Mouse (Mus musculus) midbrain, postnatal 0 days (tissue): ENCODE measurements around the gene Mrpl33. TPM values are rescaled to one million over a fixed set of nuclear protein-coding genes. Genes with fewer than 3 reads are reported as not detected.
A peak's percentile ranks its signal among the peaks of the same experiment; 100 is the strongest.
"Not testable (repeated sequence)": the region's sequence is repeated elsewhere in the genome, so short reads cannot be mapped to it uniquely, and the experiment has no call there.

Experiments
- ATAC-seq: fragments of 200-750 bp; cut with Nextera tagmentation; 2 replicates; pipeline ENCODE4 v1.8.0; 2017; ENCODE audit warnings: moderate number of reproducible peaks, mild to moderate bottlenecking, moderate TSS enrichment, moderate library complexity; ENCODE audit not compliant: low FRiP score
- DNase-seq: peaks from one replicate; pipeline ENCODE4 v3.0.0-alpha.2; 2015; ENCODE audit warnings: low spot score
- H3K27ac ChIP-seq: fragments of 300-500 bp; sonication (generic); 2 replicates; pipeline ENCODE4 v1.5.1; 2014; ENCODE audit warnings: low read depth, mild to moderate bottlenecking, low read length, mixed read lengths
- H3K27me3 ChIP-seq: fragments of 300-500 bp; sonication (generic); 2 replicates; pipeline ENCODE4 v1.6.1; 2014; ENCODE audit warnings: low read length, control low read depth, mixed read lengths; ENCODE audit not compliant: insufficient read depth
- H3K36me3 ChIP-seq: fragments of 300-500 bp; sonication (generic); 2 replicates; pipeline ENCODE4 v1.6.1; 2014; ENCODE audit warnings: low read length, control low read depth, mixed read lengths; ENCODE audit not compliant: insufficient read depth
- H3K4me1 ChIP-seq: fragments of 300-500 bp; sonication (generic); 2 replicates; pipeline ENCODE4 v1.6.1; 2014; ENCODE audit warnings: mild to moderate bottlenecking, control low read depth, antibody characterized with exemption, low read length, mixed read lengths; ENCODE audit not compliant: insufficient read depth
- H3K4me2 ChIP-seq: fragments of 300-500 bp; sonication (generic); 2 replicates; pipeline ENCODE4 v1.6.1; 2014; ENCODE audit warnings: low read depth, mild to moderate bottlenecking, low read length, mixed read lengths; ENCODE audit not compliant: poor library complexity, severe bottlenecking
- H3K4me3 ChIP-seq: fragments of 300-500 bp; sonication (generic); 2 replicates; pipeline ENCODE4 v1.5.1; 2014; ENCODE audit warnings: low read depth, mild to moderate bottlenecking, low read length, moderate library complexity
- H3K9ac ChIP-seq: fragments of 300-500 bp; sonication (generic); replicated peaks from 2 replicates; pipeline ENCODE4 v1.6.1; 2014; ENCODE audit warnings: mild to moderate bottlenecking, low read length, moderate library complexity, mixed read lengths; ENCODE audit not compliant: poor library complexity, severe bottlenecking
- H3K9me3 ChIP-seq: fragments of 300-500 bp; sonication (generic); 2 replicates; pipeline ENCODE4 v1.6.1; 2016; ENCODE audit warnings: low read length, control low read depth
- CTCF ChIP-seq: IDR thresholded peaks from 2 replicates; pipeline ENCODE4 v1.5.1; 2016; ENCODE audit warnings: antibody characterized with exemption, mild to moderate bottlenecking
- WGBS: fragments of 180-500 bp; shearing (Covaris S2); extraction: QIAGEN DNeasy Blood & Tissue Kit; methylation state at CpG from one replicate; pipeline ENCODE4 v1.1.7; 2014; 5-methylcytosine and 5-hydroxymethylcytosine counted together
- polyA plus RNA-seq: library from polyadenylated mRNA; unstranded; fragments of >200 nt; fragmentation: Nextera tagmentation; extraction: Ambion mirVana; gene quantifications from 2 replicates; pipeline ENCODE4 v1.2.1, GENCODE M21; 2015
- total RNA-seq: library from RNA; depleted of rRNA; stranded (reverse); fragments of >200 nt; gene quantifications from 2 replicates; pipeline ENCODE4 v1.2.3, GENCODE M21; 2014

Mrpl33 gene
- total and polyA plus RNA-seq, 2 experiments from 2014 or later: 79.9 to 283 TPM

DNA sequence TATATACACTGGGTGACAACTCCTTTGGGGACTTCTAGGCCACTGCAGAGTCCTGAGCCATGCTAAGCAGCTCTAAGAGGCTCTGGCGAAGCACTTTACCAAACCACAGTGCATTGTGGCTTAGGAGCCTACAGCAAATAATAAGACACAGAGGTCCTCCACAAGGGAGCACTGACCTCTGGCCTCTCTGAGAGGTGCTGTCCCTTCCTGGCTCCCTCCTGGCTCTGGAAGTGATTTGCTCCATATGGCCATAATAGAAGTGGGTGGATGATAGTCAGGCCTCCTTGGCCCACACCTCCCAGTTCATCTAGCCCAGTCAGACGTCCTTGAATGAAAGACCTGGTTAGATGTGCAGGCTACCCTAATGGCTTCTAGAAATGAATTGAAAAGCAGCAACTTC is 8.7 kb upstream of the Mrpl33 start:
- Histone ChIP-seq H3K9ac (no peak overlapping the region), H3K36me3 (no peaks in the 10 kb centered on the region), H3K27me3 (no peaks in the 10 kb centered on the region), H3K4me2 (no peak overlapping the region), H3K9me3 (no peaks in the 10 kb centered on the region), H3K4me3 (no peak overlapping the region), H3K27ac (no peak overlapping the region), H3K4me1 (no peaks in the 10 kb centered on the region)
- no peak for ATAC-seq
- no peak for DNase-seq
- WGBS: 79% methylated on average over 2 of the region's 2 CpGs
- no peak for TF ChIP-seq CTCF

DNA sequence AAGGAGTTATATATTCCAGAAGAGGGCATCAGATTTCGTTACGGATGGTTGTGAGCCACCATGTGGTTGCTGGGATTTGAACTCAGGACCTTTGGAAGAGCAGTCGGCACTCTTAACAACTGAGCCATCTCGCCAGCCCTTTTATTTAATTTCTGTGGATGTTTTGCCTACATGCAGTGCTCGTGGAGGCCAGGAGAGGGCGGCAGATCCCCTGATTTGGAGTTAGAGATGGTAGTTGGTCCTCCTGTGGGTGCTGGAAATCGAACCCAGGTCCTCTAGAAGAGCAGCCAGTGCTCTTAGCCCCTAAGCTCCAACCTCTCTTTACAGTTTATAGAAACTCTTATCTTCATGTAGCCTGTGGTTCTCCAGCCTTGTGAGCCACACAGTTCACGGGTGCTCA is 8.1 kb upstream of the Mrpl33 start:
- TF ChIP-seq CTCF: peak; percentile 28; the same call in 1 of the 2 replicates
- H3K4me1 ChIP-seq, H3K4me3 ChIP-seq, H3K4me2 ChIP-seq, H3K27me3 ChIP-seq, H3K27ac ChIP-seq, H3K9ac ChIP-seq, ATAC-seq, H3K9me3 ChIP-seq, DNase-seq, H3K36me3 ChIP-seq: not testable (repeated sequence)
- 85% methylated on average over 8 of the region's 8 CpGs for WGBS

DNA sequence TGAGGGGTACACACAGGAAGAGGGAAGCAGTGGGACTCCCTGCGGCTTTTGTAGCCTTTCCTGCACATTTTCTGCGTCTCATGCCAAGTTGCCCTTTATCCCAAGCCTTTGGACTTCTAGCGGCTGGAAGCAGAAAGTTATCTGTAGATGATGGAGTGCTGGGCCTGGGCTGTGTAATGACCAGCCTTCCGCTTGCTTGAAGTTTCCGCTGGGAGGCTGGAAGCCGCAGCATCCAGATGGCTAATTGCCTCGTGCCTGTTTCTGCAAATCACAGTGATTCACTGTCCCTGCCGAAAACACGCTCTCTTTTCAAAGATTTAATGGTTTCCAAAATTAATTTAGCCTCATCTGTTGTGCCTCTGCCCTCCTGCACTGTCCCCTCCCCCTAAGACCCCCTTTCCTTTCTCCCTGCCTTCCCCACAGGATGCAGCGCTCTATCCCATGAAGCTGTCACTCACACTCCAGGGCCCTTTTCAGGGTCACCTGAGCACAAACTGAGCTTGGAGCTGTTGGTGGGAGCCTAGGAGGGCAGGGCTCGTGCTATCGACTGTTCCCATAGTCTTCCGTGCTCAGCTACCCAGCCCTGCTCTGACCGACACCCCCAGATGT is 6.9 kb upstream of the Mrpl33 start:
- Histone ChIP-seq H3K4me1 (no peaks in the 10 kb centered on the region), H3K36me3 (no peaks in the 10 kb centered on the region), H3K27ac (no peak overlapping the region), H3K9ac (no peak overlapping the region), H3K27me3 (no peaks in the 10 kb centered on the region), H3K4me3 (no peak overlapping the region), H3K4me2 (no peak overlapping the region), H3K9me3 (no peaks in the 10 kb centered on the region)
- WGBS: 75% methylated on average over 14 of the region's 14 CpGs
- no peak for TF ChIP-seq CTCF
- DNase-seq (peak; percentile 17), ATAC-seq (no peak)

DNA sequence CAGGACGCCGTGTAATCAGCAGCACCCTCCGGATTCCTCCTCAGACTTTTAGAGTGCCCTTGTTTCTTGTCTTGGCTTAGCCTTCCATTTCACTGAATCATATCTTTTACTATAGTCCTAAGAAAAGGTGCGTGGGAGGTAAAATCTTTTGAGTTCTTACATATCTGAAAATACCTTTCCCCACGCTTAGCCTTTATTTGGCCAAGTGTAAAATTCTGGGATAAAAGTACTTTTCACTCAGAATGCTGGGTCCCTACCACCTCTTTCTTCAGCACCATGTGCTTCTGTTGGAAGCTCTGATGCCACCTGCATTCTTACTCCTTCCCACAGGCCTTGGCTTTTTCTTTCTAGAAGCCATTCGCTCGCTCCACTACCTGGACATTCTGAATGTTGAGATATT is 5.6 kb upstream of the Mrpl33 start:
- no peak overlapping the region for H3K4me3 ChIP-seq
- no peaks in the 10 kb centered on the region for H3K36me3 ChIP-seq
- H3K9me3 ChIP-seq: no peaks in the 10 kb centered on the region
- H3K27me3 ChIP-seq: no peaks in the 10 kb centered on the region
- no peak for DNase-seq
- H3K4me1 ChIP-seq: no peaks in the 10 kb centered on the region
- WGBS: 94% methylated on average over 7 of the region's 7 CpGs
- no peak for TF ChIP-seq CTCF
- ATAC-seq: no peak
- H3K27ac ChIP-seq: no peak overlapping the region
- H3K9ac ChIP-seq: no peak overlapping the region
- no peak overlapping the region for H3K4me2 ChIP-seq

DNA sequence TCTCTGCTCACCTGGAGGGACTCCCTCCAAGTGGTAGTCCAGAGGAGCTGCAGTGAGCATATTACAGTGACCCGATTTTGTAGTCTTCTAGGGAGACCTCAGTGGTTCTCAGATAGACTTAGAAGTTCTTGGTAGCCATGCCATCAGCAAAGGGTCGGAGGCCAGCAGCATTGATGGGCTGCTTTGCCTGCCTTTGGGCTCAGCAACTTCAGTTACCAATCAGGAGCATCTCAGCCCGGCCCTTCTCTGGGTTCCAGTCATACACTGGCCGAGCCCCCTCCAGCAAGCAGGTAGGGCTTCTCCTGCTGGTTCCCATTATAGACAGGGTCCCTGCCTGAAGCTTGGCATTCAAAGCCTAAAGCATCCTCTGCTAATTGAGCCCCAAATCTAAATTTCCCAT is 867 bp upstream of the Mrpl33 start:
- no peak overlapping the region for H3K27ac ChIP-seq
- ATAC-seq (no peak), DNase-seq (no peak)
- peaks cover 4% of the 10 kb centered on the region for H3K4me1 ChIP-seq
- H3K9me3 ChIP-seq: no peaks in the 10 kb centered on the region
- no peak for TF ChIP-seq CTCF
- no peak overlapping the region for H3K4me3 ChIP-seq
- H3K27me3 ChIP-seq: no peaks in the 10 kb centered on the region
- H3K9ac ChIP-seq: no peak overlapping the region
- no peaks in the 10 kb centered on the region for H3K36me3 ChIP-seq
- H3K4me2 ChIP-seq: 0 out of 2 replicates have a peak overlapping the region, but pooled peaks have one; percentile 6
- WGBS: 64% methylated on average over 4 of the region's 4 CpGs

DNA sequence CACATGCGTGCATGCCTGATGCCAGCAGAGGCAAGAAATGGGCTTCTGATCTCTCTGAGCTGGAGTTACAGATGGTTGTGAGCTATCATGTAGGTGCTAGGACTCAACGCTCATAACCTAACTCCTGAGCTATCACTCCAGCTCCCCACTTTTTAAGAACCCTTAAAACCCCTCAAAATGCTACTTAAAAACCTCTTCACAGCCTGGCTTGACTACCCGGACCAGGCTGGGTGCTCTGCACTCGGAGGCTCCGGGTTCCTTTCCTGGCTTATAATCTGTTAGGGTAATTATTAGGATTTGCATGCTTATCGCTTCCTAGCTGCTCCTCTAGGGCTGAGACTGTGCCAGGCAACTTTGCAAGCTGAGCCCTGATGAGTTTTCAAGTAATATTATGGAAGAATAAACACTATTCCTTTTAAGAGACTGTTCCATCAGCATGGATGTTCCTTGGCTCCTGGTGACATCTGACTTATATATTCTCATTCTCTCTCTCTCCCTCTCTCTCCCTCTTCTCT is 752 bp downstream of the Mrpl33 start:
- Histone ChIP-seq H3K4me1 (peaks cover 4% of the 10 kb centered on the region), H3K36me3 (no peaks in the 10 kb centered on the region), H3K4me2 (0 out of 2 replicates have a peak overlapping the region, but pooled peaks have one; percentile 49), H3K27me3 (no peaks in the 10 kb centered on the region), H3K9ac (no peak overlapping the region), H3K4me3 (no peak overlapping the region), H3K9me3 (no peaks in the 10 kb centered on the region), H3K27ac (no peak overlapping the region)
- WGBS: 64% methylated on average over 6 of the region's 6 CpGs
- no peak for TF ChIP-seq CTCF
- DNase-seq: no peak
- ATAC-seq: no peak
